Mouse (Mus musculus) brown adipose tissue, adult 24 weeks (tissue): Measurements from ENCODE around the gene Casp6. TPM values are rescaled to one million over a fixed set of nuclear protein-coding genes. Genes with fewer than 3 reads are reported as not detected.

ENCODE experiments used
- H3K27ac ChIP-seq: fragments of 200-500 bp; replicated peaks from 2 replicates; pipeline ENCODE4 v1.5.1; 2012; ENCODE audit warnings: low read depth, mild to moderate bottlenecking, low read length
- H3K4me1 ChIP-seq: fragments of 200-500 bp; 2 replicates; pipeline ENCODE4 v1.6.1; 2012; ENCODE audit warnings: low read length, mixed read lengths; ENCODE audit not compliant: control insufficient read depth, insufficient read depth, insufficient read length
- H3K4me3 ChIP-seq: fragments of 200-500 bp; 2 replicates; pipeline ENCODE4 v1.5.1; 2012; ENCODE audit warnings: low read depth, mild to moderate bottlenecking, low read length, moderate library complexity; ENCODE audit not compliant: insufficient read depth
- polyA plus RNA-seq: library from polyadenylated mRNA; stranded (reverse); fragments of >200 nt; gene quantifications from 2 replicates; pipeline ENCODE4 v1.2.4, GENCODE M21; 2012; ENCODE audit not compliant: missing spikeins, insufficient read depth, insufficient read length

The Casp6 gene
- polyA plus RNA-seq: 16.9 and 21.3 TPM in 2 replicates

GRCm38 (mm10) chr3:129901271-129901809 is at the start of gene Casp6:
Casp6 (plus strand) TSS chr3:129901425.
- Histone ChIP-seq H3K27ac (peak within 1 kb of the TSS; percentile 47; the same call in 1 of the 2 replicates), H3K4me1 (peaks cover 6% of the 10 kb centered on the region; the same call in 1 of the 2 replicates), H3K4me3 (peak within 1 kb of the TSS; percentile 96)

- Histone ChIP-seq H3K4me3 (no peak overlapping the region), H3K27ac (no peak overlapping the region), H3K4me1 (no peaks in the 10 kb centered on the region)
Observed at GRCm38 (mm10) chr3:129862592-129862991, 38.6 kb upstream of the Casp6 start.

GRCm38 (mm10) chr3:129863698-129864097 is 37.5 kb upstream of the Casp6 start:
- Histone ChIP-seq H3K4me3 (no peak overlapping the region), H3K4me1 (no peaks in the 10 kb centered on the region), H3K27ac (no peak overlapping the region)

- Histone ChIP-seq H3K4me3 (no peak overlapping the region), H3K27ac (no peak overlapping the region), H3K4me1 (peaks cover 5% of the 10 kb centered on the region; the same call in 1 of the 2 replicates)
Observed at GRCm38 (mm10) chr3:129877327-129877726, 23.9 kb upstream of the Casp6 start.

- Histone ChIP-seq H3K27ac (0 out of 2 replicates have a peak within 1 kb of the TSS, but pooled peaks have one; percentile 24), H3K4me1 (peaks cover 5% of the 10 kb centered on the region; the same call in 1 of the 2 replicates), H3K4me3 (peak within 1 kb of the TSS; percentile 88)
Observed at GRCm38 (mm10) chr3:129878405-129879021, 22.7 kb upstream of the Casp6 start, which contains the start of gene Pla2g12a. Pla2g12a (plus strand) TSS chr3:129878606.

- Histone ChIP-seq H3K4me1 (peaks cover 5% of the 10 kb centered on the region; the same call in 1 of the 2 replicates), H3K4me3 (peak overlapping the region; percentile 88), H3K27ac (no peak overlapping the region)
Observed at GRCm38 (mm10) chr3:129879131-129879757, 22.0 kb upstream of the Casp6 start.

GRCm38 (mm10) chr3:129879913-129880312 is 21.3 kb upstream of the Casp6 start:
- Histone ChIP-seq H3K27ac (no peak overlapping the region), H3K4me3 (no peak overlapping the region), H3K4me1 (peaks cover 5% of the 10 kb centered on the region; the same call in 1 of the 2 replicates)

GRCm38 (mm10) chr3:129880925-129881593 is 20.2 kb upstream of the Casp6 start:
- peaks cover 5% of the 10 kb centered on the region; the same call in 1 of the 2 replicates for H3K4me1 ChIP-seq
- no peak overlapping the region for H3K27ac ChIP-seq
- H3K4me3 ChIP-seq: no peak overlapping the region

GRCm38 (mm10) chr3:129885577-129885976 is 15.6 kb upstream of the Casp6 start:
- no peak overlapping the region for H3K27ac ChIP-seq
- H3K4me1 ChIP-seq: no peaks in the 10 kb centered on the region
- H3K4me3 ChIP-seq: no peak overlapping the region

GRCm38 (mm10) chr3:129886430-129886829 is 14.8 kb upstream of the Casp6 start:
- no peak overlapping the region for H3K4me3 ChIP-seq
- no peaks in the 10 kb centered on the region for H3K4me1 ChIP-seq
- H3K27ac ChIP-seq: no peak overlapping the region

GRCm38 (mm10) chr3:129887779-129888517 is 13.3 kb upstream of the Casp6 start:
- H3K27ac ChIP-seq: no peak overlapping the region
- H3K4me3 ChIP-seq: no peak overlapping the region
- no peaks in the 10 kb centered on the region for H3K4me1 ChIP-seq

- H3K4me3 ChIP-seq: no peak overlapping the region
- no peaks in the 10 kb centered on the region for H3K4me1 ChIP-seq
- no peak overlapping the region for H3K27ac ChIP-seq
Observed at GRCm38 (mm10) chr3:129892003-129892402, 9.2 kb upstream of the Casp6 start.

- H3K27ac ChIP-seq: no peak overlapping the region
- H3K4me1 ChIP-seq: no peaks in the 10 kb centered on the region
- H3K4me3 ChIP-seq: no peak overlapping the region
Observed at GRCm38 (mm10) chr3:129893143-129893542, 8.1 kb upstream of the Casp6 start.

- H3K4me1 ChIP-seq: no peaks in the 10 kb centered on the region
- no peak overlapping the region for H3K4me3 ChIP-seq
Observed at GRCm38 (mm10) chr3:129896591-129896990, 4.6 kb upstream of the Casp6 start.

More at GRCm38 (mm10) chr3:129896591-129896990, 4.6 kb upstream of the Casp6 start:
- H3K27ac ChIP-seq: no peak overlapping the region
